Mouse (Mus musculus) myocyte (in vitro differentiated cells): Measurements from ENCODE around the gene Adam33. TPM values are rescaled to one million over a fixed set of nuclear protein-coding genes. Genes with fewer than 3 reads are reported as not detected.
"Not testable (repeated sequence)": the region's sequence is repeated elsewhere in the genome, so short reads cannot be mapped to it uniquely, and the experiment has no call there.

Experiments
- H3K27me3 ChIP-seq: one replicate; pipeline ENCODE4 v1.6.1; 2011; ENCODE audit not compliant: control insufficient read depth, insufficient read depth, insufficient read length
- H3K36me3 ChIP-seq: one replicate; pipeline ENCODE4 v1.6.1; 2011; ENCODE audit not compliant: control insufficient read depth, insufficient read depth
- H3K4me2 ChIP-seq: one replicate; pipeline ENCODE4 v1.6.1; 2011; ENCODE audit warnings: low read depth, control low read depth
- H3K4me3 ChIP-seq: one replicate; pipeline ENCODE4 v1.5.1; 2011; ENCODE audit warnings: mild to moderate bottlenecking, control low read depth, moderate library complexity
- H3K79me2 ChIP-seq: one replicate; pipeline ENCODE4 v1.6.1; 2011; ENCODE audit not compliant: control insufficient read depth, insufficient read depth
- H3ac ChIP-seq: one replicate; pipeline ENCODE4 v1.6.1; 2011; ENCODE audit not compliant: control insufficient read depth, insufficient read length
- CEBPB ChIP-seq: IDR thresholded peaks from 2 replicates; pipeline ENCODE4 v1.6.1; 2011; ENCODE audit warnings: mild to moderate bottlenecking, moderate library complexity; ENCODE audit not compliant: poor library complexity, insufficient read depth, severe bottlenecking
- E2F4 ChIP-seq: IDR thresholded peaks from one replicate; pipeline ENCODE4 v1.6.1; 2011; ENCODE audit warnings: mild to moderate bottlenecking, control low read depth, moderate library complexity; ENCODE audit not compliant: insufficient read depth
- MAX ChIP-seq: IDR thresholded peaks from one replicate; pipeline ENCODE4 v1.6.1; 2011; ENCODE audit warnings: low read depth, mild to moderate bottlenecking, control low read depth
- MYOD1 ChIP-seq, 3 experiments: IDR thresholded peaks; one replicate each; pipeline ENCODE4 v1.6.1; 2011; ENCODE audit warnings: control low read depth in 2 of 3, low read depth in 2 of 3, mild to moderate bottlenecking in 2 of 3, moderate library complexity in 1 of 3; ENCODE audit not compliant: insufficient read length in 2 of 3, control insufficient read depth in 1 of 3
- MYOG ChIP-seq, 3 experiments: IDR thresholded peaks; one replicate each; pipeline ENCODE4 v1.6.1; 2011; ENCODE audit warnings: control low read depth in 2 of 3, low read depth in 2 of 3, mild to moderate bottlenecking in 2 of 3; ENCODE audit not compliant: insufficient read length in 2 of 3, control insufficient read depth in 1 of 3, insufficient read depth in 1 of 3
- POLR2A ChIP-seq: IDR thresholded peaks from one replicate; pipeline ENCODE4 v1.6.1; 2011; ENCODE audit warnings: low read depth, mild to moderate bottlenecking, control low read depth, moderate library complexity; ENCODE audit not compliant: insufficient read length
- POLR2AphosphoS2 ChIP-seq: IDR thresholded peaks from one replicate; pipeline ENCODE4 v1.6.1; 2011; ENCODE audit warnings: low read depth, control low read depth; ENCODE audit not compliant: insufficient read length
- REST ChIP-seq: IDR thresholded peaks from one replicate; pipeline ENCODE4 v1.6.1; 2011; ENCODE audit warnings: mild to moderate bottlenecking, control low read depth, moderate library complexity; ENCODE audit not compliant: insufficient read depth, insufficient read length
- SRF ChIP-seq: IDR thresholded peaks from one replicate; pipeline ENCODE4 v1.6.1; 2011; ENCODE audit warnings: low read depth; ENCODE audit not compliant: control insufficient read depth, insufficient read length
- TCF12 ChIP-seq: IDR thresholded peaks from one replicate; pipeline ENCODE4 v1.6.1; 2011; ENCODE audit warnings: mild to moderate bottlenecking, control low read depth; ENCODE audit not compliant: poor library complexity, insufficient read depth, severe bottlenecking
- TCF3 ChIP-seq: IDR thresholded peaks from one replicate; pipeline ENCODE4 v1.6.1; 2011; ENCODE audit warnings: low read depth, control low read depth; ENCODE audit not compliant: insufficient read length
- USF1 ChIP-seq: IDR thresholded peaks from one replicate; pipeline ENCODE4 v1.6.1; 2011; ENCODE audit warnings: low read depth, mild to moderate bottlenecking, control low read depth, moderate library complexity
- polyA plus RNA-seq: library from polyadenylated mRNA; unstranded; fragments of >200 nt; fragmentation: generic; extraction: Trizol; gene quantifications from one replicate; pipeline ENCODE4 v1.2.1, GENCODE M21; 2012; ENCODE audit warnings: missing spikeins

Gene Adam33
- polyA plus RNA-seq = 0.02 TPM

DNA sequence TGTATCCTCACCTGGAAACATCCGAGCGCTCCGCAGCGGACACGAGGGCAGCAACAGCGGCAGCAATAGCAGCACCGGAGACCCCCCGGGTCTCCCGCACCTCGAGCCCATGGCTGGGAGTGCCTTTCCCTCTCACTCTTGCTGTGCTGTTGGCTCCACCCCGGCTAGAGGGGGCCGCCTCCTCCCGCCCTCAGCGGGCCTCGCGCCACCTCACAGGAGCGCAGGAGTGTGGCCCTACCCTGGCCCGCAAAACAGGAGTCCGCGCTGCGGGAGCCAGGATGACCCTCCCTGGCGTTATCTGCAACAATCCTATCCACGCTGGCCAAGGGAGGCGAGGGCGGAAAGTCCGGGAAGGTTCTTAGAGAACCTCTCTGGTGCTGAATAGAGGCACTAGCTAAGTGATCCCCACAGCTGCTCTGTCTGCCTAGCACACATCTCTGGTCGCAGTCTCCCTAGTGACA, at the start of gene Adam33:
Gene Adam33, minus strand, starts transcription at position 411 of the 461 bp plus-strand sequence.
- TF ChIP-seq MYOD1 (IDR thresholded peaks at IDR 0.05; ENCODE audit: control insufficient read depth in 1 of 3, insufficient read length in 2 of 3, low read depth in 2 of 3) = no peak
- no peak for TF ChIP-seq USF1
- TF ChIP-seq MYOG (IDR thresholded peaks at IDR 0.05; ENCODE audit: control insufficient read depth in 1 of 3, insufficient read depth in 1 of 3, insufficient read length in 2 of 3, low read depth in 2 of 3) = no peak
- no peak for TF ChIP-seq TCF3
- no peak for TF ChIP-seq TCF12
- TF ChIP-seq REST = no peak
- TF ChIP-seq SRF = no peak
- no peak for TF ChIP-seq POLR2AphosphoS2
- TF ChIP-seq MAX = no peak
- no peak for TF ChIP-seq CEBPB
- TF ChIP-seq E2F4 = no peak
- no peak for TF ChIP-seq POLR2A
- Histone ChIP-seq H3ac (no peak within 1 kb of the TSS), H3K4me3 (no peak within 1 kb of the TSS), H3K27me3 (peaks cover 9% of the 10 kb centered on the region), H3K79me2 (no peaks in the 10 kb centered on the region), H3K4me2 (no peak within 1 kb of the TSS), H3K36me3 (no peaks in the 10 kb centered on the region)

DNA sequence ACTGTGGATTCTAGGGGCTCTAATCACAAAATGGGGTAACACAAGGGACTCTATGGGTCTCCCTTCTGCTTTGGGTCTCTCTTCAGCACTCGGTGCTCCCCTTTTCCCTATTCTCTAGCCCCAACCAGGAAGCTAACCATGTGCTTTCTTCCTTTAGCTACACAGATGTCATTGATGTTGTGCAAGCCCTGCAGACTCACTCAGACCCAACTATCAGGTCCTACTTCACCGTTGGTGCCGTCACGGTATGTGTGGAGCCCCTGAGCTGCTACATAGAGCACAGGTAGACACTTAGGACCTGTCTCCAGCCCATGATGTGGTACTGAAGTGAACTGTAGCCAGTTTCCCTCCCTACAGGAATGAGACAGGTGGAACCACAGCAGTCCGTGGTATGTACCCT, 42.4 kb upstream of the Adam33 start:
- H3K4me3 ChIP-seq = no peak overlapping the region
- no peaks in the 10 kb centered on the region for H3K27me3 ChIP-seq
- H3K4me2 ChIP-seq = no peak overlapping the region
- no peak overlapping the region for H3ac ChIP-seq
- H3K79me2 ChIP-seq = no peaks in the 10 kb centered on the region
- TF ChIP-seq POLR2A (no peak), MYOG (IDR thresholded peaks at IDR 0.05; ENCODE audit: control insufficient read depth in 1 of 3, insufficient read depth in 1 of 3, insufficient read length in 2 of 3, low read depth in 2 of 3) (no peak), CEBPB (no peak), USF1 (no peak)
- H3K36me3 ChIP-seq = no peaks in the 10 kb centered on the region

DNA sequence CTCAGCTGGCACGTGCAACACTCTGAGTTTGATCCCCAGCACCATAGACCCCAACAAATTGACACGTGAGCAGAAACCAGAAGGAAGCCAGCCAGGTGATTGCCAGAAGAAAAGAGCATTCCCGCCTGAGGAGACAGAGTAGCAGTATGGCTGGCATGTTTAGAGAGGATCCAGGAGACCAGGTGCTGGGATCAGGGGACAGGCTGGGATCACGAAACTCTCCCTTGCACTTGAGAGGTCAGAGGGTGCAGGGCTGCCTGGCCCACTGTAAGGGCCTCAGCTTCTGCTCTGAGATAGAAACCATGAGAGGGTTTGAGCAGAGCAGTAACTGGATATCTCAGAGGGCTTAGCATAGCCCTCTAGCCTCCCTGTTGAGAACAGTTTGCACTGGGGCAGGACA, 41.4 kb upstream of the Adam33 start:
- not testable (repeated sequence) for H3K4me3 ChIP-seq, H3K27me3 ChIP-seq, H3K36me3 ChIP-seq, H3K79me2 ChIP-seq, H3K4me2 ChIP-seq, H3ac ChIP-seq

DNA sequence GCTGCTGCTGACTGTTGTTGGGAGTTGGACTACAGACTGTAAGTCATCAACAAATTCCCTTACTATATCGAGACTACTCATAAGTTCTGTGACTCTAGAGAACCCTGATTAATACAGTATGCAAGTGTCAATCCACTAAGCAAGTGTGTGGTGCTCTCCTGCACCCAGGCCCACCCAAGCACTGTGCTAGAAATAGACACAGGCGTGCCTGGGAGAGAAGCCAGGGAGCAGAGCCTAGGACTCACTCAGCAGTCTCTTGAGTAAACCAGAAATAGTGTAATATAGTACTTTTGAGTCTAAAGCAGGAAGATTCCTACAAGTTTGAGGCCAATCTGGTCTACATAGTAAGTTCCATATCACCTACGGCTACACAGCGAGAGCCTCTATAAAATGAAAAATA, 40.4 kb upstream of the Adam33 start:
- Histone ChIP-seq H3K4me3 (no peak overlapping the region), H3K79me2 (no peaks in the 10 kb centered on the region), H3K36me3 (no peaks in the 10 kb centered on the region), H3K27me3 (no peaks in the 10 kb centered on the region), H3K4me2 (no peak overlapping the region), H3ac (no peak overlapping the region)
- no peak for TF ChIP-seq CEBPB
- no peak for TF ChIP-seq MAX
- TF ChIP-seq E2F4 = no peak
- no peak for TF ChIP-seq USF1
- no peak for TF ChIP-seq TCF12
- no peak for TF ChIP-seq POLR2A
- no peak for TF ChIP-seq TCF3
- no peak for TF ChIP-seq REST
- TF ChIP-seq POLR2AphosphoS2 = no peak
- no peak for TF ChIP-seq MYOD1 (IDR thresholded peaks at IDR 0.05; ENCODE audit: control insufficient read depth in 1 of 3, insufficient read length in 2 of 3, low read depth in 2 of 3)
- TF ChIP-seq SRF = no peak
- no peak for TF ChIP-seq MYOG (IDR thresholded peaks at IDR 0.05; ENCODE audit: control insufficient read depth in 1 of 3, insufficient read depth in 1 of 3, insufficient read length in 2 of 3, low read depth in 2 of 3)

DNA sequence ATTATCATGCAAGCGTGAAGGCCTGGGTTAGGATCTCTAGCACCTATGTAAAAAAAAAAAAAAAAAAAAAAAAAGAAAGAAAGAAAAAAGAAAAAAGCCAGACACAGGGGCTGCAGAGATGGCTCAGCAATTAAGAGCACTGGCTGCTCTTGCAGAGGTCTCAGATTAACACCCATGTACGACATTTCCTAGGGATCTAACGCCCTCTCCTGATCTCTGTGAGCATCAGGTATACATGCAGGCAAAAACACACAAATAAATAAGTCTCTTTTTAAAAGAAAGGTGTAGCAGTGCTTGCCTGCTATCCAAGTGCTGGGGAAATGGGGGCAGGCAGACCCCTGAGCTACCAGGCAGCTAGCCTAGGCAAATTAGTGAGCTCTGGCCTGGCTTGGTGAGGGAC, 37.9 kb upstream of the Adam33 start:
- no peak for TF ChIP-seq MYOD1 (IDR thresholded peaks at IDR 0.05; ENCODE audit: control insufficient read depth in 1 of 3, insufficient read length in 2 of 3, low read depth in 2 of 3)
- no peak for TF ChIP-seq POLR2A
- no peak for TF ChIP-seq POLR2AphosphoS2
- no peak for TF ChIP-seq MAX
- TF ChIP-seq TCF12 = no peak
- TF ChIP-seq E2F4 = no peak
- TF ChIP-seq USF1 = no peak
- TF ChIP-seq REST = no peak
- TF ChIP-seq MYOG (IDR thresholded peaks at IDR 0.05; ENCODE audit: control insufficient read depth in 1 of 3, insufficient read depth in 1 of 3, insufficient read length in 2 of 3, low read depth in 2 of 3) = no peak
- no peak for TF ChIP-seq CEBPB
- no peak for TF ChIP-seq TCF3
- TF ChIP-seq SRF = no peak
- no peaks in the 10 kb centered on the region for H3K36me3 ChIP-seq
- H3K4me3 ChIP-seq = no peak overlapping the region
- no peak overlapping the region for H3ac ChIP-seq
- H3K4me2 ChIP-seq = no peak overlapping the region
- H3K27me3 ChIP-seq = no peaks in the 10 kb centered on the region
- no peaks in the 10 kb centered on the region for H3K79me2 ChIP-seq
